Mouse (Mus musculus): ENCODE data around the gene Ece1.

- TF ChIP-seq POLR2A (IDR thresholded peaks at IDR 0.05; ENCODE audit: control insufficient read depth, low read depth, low read length) (no peak), CTCF (IDR thresholded peaks at IDR 0.05; ENCODE audit: control insufficient read depth, insufficient read depth, insufficient replicate concordance, low read depth, low read length) (no peak)
Measured at GRCm38 (mm10) chr4:137927136-137927535, 65.1 kb downstream of the Ece1 start.

All from testis, adult 2 months (tissue).